Mouse (Mus musculus) midbrain, embryonic 12.5 days (tissue): ENCODE data around the gene Trim46. TPM values are rescaled to one million over a fixed set of nuclear protein-coding genes. Genes with fewer than 3 reads are reported as not detected.

Experiments used
- ATAC-seq: fragments of 200-750 bp; cut with Nextera tagmentation; 2 replicates; pipeline ENCODE4 v1.8.0; 2017; ENCODE audit warnings: low read depth, moderate TSS enrichment, moderate library complexity; ENCODE audit not compliant: low FRiP score
- H3K27ac ChIP-seq: fragments of 300-500 bp; sonication (generic); replicated peaks from 2 replicates; pipeline ENCODE4 v1.5.1; 2016; ENCODE audit warnings: mild to moderate bottlenecking
- H3K27me3 ChIP-seq: fragments of 300-500 bp; sonication (generic); 2 replicates; pipeline ENCODE4 v1.6.1; 2016; ENCODE audit warnings: mild to moderate bottlenecking
- H3K36me3 ChIP-seq: fragments of 300-500 bp; sonication (generic); 2 replicates; pipeline ENCODE4 v1.6.1; 2016
- H3K4me1 ChIP-seq: fragments of 300-500 bp; sonication (generic); 2 replicates; pipeline ENCODE4 v1.6.1; 2016
- H3K4me2 ChIP-seq: fragments of 300-500 bp; sonication (generic); replicated peaks from 2 replicates; pipeline ENCODE4 v1.6.1; 2016; ENCODE audit warnings: mild to moderate bottlenecking, moderate library complexity
- H3K4me3 ChIP-seq: fragments of 300-500 bp; sonication (generic); 2 replicates; pipeline ENCODE4 v1.5.1; 2016; ENCODE audit warnings: mild to moderate bottlenecking
- H3K9ac ChIP-seq: fragments of 300-500 bp; sonication (generic); replicated peaks from 2 replicates; pipeline ENCODE4 v1.6.1; 2016; ENCODE audit warnings: mild to moderate bottlenecking, moderate library complexity
- H3K9me3 ChIP-seq: fragments of 300-500 bp; sonication (generic); 2 replicates; pipeline ENCODE4 v1.6.1; 2016; ENCODE audit warnings: mild to moderate bottlenecking
- WGBS: fragments of 180-500 bp; shearing (Covaris S2); methylation state at CpG from one replicate; pipeline ENCODE4 v1.1.7; 2016; 5-methylcytosine and 5-hydroxymethylcytosine counted together
- polyA plus RNA-seq: library from polyadenylated mRNA; unstranded; fragments of >200 nt; fragmentation: Nextera tagmentation; extraction: Ambion mirVana; gene quantifications from 2 replicates; pipeline ENCODE4 v1.2.1, GENCODE M21; 2016

Gene Trim46
- polyA plus RNA-seq, 1 experiment from 2014 or later = 25.1 TPM

DNA sequence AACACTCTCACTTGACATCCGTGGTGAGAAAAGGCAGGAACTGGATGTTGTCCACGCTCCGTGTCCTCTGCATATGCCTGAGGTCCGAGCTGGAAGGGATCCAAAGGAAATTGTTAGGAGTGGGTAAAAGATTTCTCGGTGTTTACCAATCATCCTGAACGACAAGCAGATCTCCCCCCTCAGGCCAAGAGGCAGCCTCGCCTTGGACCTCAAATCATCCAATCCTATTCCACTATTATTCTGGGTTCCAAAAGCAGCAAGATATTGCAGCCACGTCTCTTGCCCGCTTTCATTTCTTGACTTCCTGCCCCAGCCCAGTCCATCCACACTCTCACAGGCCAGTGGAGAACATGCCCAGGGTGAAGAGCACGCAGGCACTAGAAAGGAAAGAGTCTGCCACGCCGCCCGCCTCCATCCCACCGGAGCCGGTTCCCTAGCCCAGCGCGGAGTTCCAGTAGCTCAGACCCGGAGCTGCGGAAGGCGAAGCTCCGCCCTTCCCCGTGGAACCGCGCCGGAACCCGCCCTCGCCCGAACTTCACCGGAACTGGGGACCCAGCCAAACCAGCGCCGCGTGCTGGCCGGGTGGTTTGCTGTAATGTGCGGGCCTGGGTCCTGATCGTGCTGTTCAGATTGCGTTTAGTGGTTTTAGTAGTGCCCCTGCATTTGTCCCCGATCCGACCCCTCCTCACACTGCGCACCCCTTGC lies 24.1 kb upstream of the Trim46 start, which contains the start of gene Slc50a1:
Gene Slc50a1 (minus strand): TSS at position 520 of the 705 bp plus-strand sequence.
- Histone ChIP-seq H3K27me3 (peaks cover 29% of the 10 kb centered on the region; the same call in 1 of the 2 replicates), H3K4me3 (peak within 1 kb of the TSS; percentile 56), H3K27ac (peak within 1 kb of the TSS; percentile 66), H3K9me3 (no peaks in the 10 kb centered on the region), H3K4me2 (peak within 1 kb of the TSS; percentile 85), H3K9ac (peak within 1 kb of the TSS; percentile 81), H3K36me3 (no peaks in the 10 kb centered on the region), H3K4me1 (peaks cover 33% of the 10 kb centered on the region)
- 4% methylated on average over 39 of the region's 39 CpGs for WGBS
- peak; percentile 35; the same call in 1 of the 2 replicates for ATAC-seq

DNA sequence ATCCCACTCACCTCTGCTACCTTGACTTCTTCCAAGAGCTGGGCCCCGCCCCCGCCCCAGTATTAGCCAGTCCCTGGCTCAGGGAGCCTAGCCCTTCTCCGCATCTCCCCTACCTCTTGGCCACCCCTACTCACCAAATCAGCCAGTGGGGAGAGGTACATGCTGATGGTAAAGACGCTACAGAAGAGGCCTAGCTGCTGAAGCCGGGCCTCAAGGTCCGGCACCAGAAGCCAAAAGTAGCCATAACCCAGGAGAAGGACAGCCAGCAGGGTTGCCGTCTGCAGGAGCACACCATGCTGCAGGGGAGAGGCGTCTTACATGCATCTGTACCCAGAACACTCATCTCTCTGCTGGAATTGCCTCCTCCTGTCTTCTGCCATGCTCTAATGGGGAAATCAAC lies 22.8 kb upstream of the Trim46 start:
- Histone ChIP-seq H3K4me3 (no peak overlapping the region), H3K4me1 (peaks cover 33% of the 10 kb centered on the region), H3K36me3 (no peaks in the 10 kb centered on the region), H3K9me3 (no peaks in the 10 kb centered on the region), H3K27me3 (peaks cover 26% of the 10 kb centered on the region; the same call in 1 of the 2 replicates), H3K9ac (no peak overlapping the region), H3K4me2 (0 out of 2 replicates have a peak overlapping the region, but pooled peaks have one; percentile 85), H3K27ac (no peak overlapping the region)
- WGBS = 50% methylated on average over 8 of the region's 8 CpGs
- no peak for ATAC-seq

DNA sequence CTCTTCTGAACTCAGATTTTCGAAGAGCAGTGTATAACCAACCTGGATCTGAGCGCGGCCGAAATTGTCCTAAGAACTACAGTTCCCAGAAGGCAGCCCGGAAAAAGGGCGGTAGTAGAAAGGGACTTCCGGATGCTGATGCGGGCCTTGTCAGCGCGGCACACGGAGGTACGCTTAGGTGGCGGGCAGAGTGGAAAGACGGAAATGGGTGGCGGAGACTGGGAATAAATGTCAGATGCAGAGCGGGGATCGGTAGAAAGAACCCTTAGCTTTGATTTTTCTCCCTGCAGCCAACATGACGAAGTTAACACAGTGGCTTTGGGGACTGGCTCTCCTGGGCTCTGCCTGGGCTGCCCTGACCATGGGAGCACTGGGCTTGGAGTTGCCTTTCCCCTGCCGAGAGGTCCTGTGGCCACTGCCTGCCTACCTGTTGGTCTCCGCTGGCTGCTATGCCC lies 20.4 kb upstream of the Trim46 start:
- Histone ChIP-seq H3K4me1 (peaks cover 33% of the 10 kb centered on the region), H3K27ac (peak overlapping the region; percentile 52; the same call in 1 of the 2 replicates), H3K9ac (peak overlapping the region; percentile 88), H3K4me2 (peak overlapping the region; percentile 98), H3K9me3 (no peaks in the 10 kb centered on the region), H3K4me3 (peak overlapping the region; percentile 70), H3K27me3 (peaks cover 15% of the 10 kb centered on the region; the same call in 1 of the 2 replicates), H3K36me3 (no peaks in the 10 kb centered on the region)
- WGBS = under 1% methylated on average over 20 of the region's 20 CpGs
- ATAC-seq = peak; percentile 87

DNA sequence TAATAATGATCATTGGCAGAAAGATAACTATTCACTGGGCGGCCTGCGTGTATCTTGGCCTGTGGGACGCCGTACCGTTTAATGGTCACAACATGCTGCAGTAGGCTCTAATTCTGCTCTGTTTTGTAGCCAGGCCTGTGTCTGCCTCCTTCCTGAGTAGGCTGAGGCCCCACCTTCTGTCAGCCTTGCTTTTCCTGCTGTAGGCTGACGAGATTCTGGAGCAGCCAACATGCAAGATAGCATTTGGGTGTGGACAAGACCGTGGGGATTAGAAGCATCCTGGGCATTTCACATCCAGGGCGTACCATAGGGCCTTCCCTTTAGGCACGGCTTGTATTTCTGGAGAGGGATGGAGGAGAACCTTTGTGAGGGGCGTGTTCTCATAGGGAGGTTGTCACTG lies 16.3 kb upstream of the Trim46 start:
- 0 out of 2 replicates have a peak, but pooled peaks cover 4% of the 10 kb centered on the region for H3K27me3 ChIP-seq
- H3K4me3 ChIP-seq = no peak overlapping the region
- no peak overlapping the region for H3K9ac ChIP-seq
- no peaks in the 10 kb centered on the region for H3K36me3 ChIP-seq
- peaks cover 11% of the 10 kb centered on the region for H3K4me1 ChIP-seq
- whole genome bisulfite sequencing = 75% methylated on average over 10 of the region's 10 CpGs
- H3K27ac ChIP-seq = no peak overlapping the region
- no peaks in the 10 kb centered on the region for H3K9me3 ChIP-seq
- H3K4me2 ChIP-seq = no peak overlapping the region
- no peak for ATAC-seq

DNA sequence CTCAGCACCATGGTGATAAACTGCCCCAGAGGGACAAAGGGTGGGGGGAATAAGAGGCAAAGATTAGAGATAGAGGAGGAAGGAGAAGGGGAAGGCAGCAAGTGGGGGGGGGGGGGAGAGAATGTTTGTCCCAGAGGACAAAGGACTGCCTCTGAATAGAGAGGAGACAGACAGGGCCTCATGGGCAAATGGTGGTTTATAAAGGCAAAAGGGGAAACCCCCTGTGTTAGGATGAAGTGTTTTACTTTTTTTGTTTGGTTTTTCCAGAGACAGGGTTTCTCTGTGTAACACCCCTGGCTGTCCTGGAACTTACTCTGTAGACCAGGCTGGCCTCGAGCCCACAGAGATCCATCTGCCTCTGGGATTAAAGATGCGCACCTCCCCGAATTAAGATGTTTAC lies 14.1 kb upstream of the Trim46 start:
- WGBS = 57% methylated on average over 3 of the region's 3 CpGs
- H3K4me3 ChIP-seq = no peak overlapping the region
- H3K9me3 ChIP-seq = no peaks in the 10 kb centered on the region
- H3K27me3 ChIP-seq = 0 out of 2 replicates have a peak, but pooled peaks cover 4% of the 10 kb centered on the region
- H3K27ac ChIP-seq = no peak overlapping the region
- H3K9ac ChIP-seq = no peak overlapping the region
- no peak for ATAC-seq
- no peak overlapping the region for H3K4me2 ChIP-seq
- no peaks in the 10 kb centered on the region for H3K36me3 ChIP-seq
- H3K4me1 ChIP-seq = no peaks in the 10 kb centered on the region

DNA sequence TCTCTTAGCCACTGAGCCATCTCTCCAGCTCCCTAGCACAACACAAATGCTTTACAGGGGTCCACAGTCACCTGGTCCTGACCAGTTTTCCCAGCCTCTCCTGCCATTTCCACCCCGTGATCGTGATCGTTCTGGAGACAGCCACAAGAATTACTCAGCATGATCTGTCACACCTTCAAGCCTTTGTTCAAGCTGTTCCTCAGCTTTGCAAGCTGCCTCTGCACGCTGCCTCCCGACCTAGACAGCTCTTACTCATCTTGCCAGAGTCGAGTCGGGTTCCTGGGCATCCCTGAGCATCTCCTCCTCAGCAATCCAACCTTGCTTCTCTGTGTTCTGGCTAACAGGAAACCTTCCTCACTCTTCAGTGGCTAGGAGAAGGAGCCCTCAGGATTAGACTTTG lies 13.0 kb upstream of the Trim46 start, which contains the start of gene Dpm3:
Gene Dpm3 (plus strand): TSS at position 283 of the 400 bp plus-strand sequence.
- Histone ChIP-seq H3K36me3 (no peaks in the 10 kb centered on the region), H3K9me3 (no peaks in the 10 kb centered on the region), H3K4me2 (no peak within 1 kb of the TSS), H3K27ac (no peak within 1 kb of the TSS), H3K27me3 (0 out of 2 replicates have a peak, but pooled peaks cover 4% of the 10 kb centered on the region), H3K4me1 (no peaks in the 10 kb centered on the region), H3K4me3 (no peak within 1 kb of the TSS), H3K9ac (no peak within 1 kb of the TSS)
- 65% methylated on average over 7 of the region's 7 CpGs for WGBS
- ATAC-seq = no peak

DNA sequence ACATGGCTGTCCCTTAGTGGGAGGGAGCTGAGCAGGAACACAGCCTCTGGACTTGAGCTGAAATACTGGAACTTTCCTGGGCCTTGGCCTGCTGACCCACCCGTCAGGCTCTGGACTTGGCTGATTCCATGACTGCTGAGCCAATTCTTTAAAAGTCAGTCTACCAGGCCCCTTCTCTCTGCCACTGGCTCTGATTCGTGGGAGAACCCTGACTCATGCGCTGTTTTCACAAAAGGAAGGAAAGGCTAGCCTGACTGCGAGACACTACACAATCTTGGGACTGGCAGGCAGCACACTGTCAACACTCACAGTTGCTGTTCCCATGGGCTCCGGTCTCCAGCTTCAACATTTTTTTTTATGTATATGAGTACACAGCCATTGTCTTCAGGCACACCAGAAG lies 10.1 kb upstream of the Trim46 start:
- ATAC-seq = no peak
- Histone ChIP-seq H3K4me3 (no peak overlapping the region), H3K9ac (no peak overlapping the region), H3K4me1 (peaks cover 6% of the 10 kb centered on the region), H3K27me3 (peaks cover 12% of the 10 kb centered on the region), H3K4me2 (no peak overlapping the region), H3K27ac (no peak overlapping the region), H3K36me3 (no peaks in the 10 kb centered on the region), H3K9me3 (no peaks in the 10 kb centered on the region)
- 86% methylated on average over 5 of the region's 5 CpGs for WGBS

DNA sequence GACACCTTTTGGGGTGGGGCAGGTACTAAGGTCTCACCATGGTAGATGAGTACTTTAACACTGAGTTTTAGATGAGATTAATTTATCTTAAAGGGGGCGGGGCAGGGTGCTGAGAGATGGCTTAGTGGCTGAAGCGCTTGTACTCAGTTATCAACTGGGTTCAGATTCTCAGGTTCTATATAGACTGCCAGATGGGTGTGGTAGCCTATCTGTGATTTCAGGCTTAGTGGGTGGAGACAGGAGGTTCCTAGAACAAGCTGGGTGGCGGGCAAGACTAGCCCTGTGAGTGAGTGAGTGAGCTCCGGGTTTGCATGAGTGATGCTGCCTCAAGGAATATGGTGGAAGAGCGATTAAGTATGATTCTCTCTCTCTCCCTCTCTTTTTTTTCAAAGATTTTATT lies 8.9 kb upstream of the Trim46 start:
- H3K27me3 ChIP-seq = peaks cover 19% of the 10 kb centered on the region
- no peak overlapping the region for H3K9ac ChIP-seq
- no peaks in the 10 kb centered on the region for H3K36me3 ChIP-seq
- no peak overlapping the region for H3K27ac ChIP-seq
- no peak overlapping the region for H3K4me2 ChIP-seq
- WGBS = 88% methylated on average over 5 of the region's 5 CpGs
- H3K9me3 ChIP-seq = no peaks in the 10 kb centered on the region
- no peak overlapping the region for H3K4me3 ChIP-seq
- no peak for ATAC-seq
- peaks cover 12% of the 10 kb centered on the region for H3K4me1 ChIP-seq

DNA sequence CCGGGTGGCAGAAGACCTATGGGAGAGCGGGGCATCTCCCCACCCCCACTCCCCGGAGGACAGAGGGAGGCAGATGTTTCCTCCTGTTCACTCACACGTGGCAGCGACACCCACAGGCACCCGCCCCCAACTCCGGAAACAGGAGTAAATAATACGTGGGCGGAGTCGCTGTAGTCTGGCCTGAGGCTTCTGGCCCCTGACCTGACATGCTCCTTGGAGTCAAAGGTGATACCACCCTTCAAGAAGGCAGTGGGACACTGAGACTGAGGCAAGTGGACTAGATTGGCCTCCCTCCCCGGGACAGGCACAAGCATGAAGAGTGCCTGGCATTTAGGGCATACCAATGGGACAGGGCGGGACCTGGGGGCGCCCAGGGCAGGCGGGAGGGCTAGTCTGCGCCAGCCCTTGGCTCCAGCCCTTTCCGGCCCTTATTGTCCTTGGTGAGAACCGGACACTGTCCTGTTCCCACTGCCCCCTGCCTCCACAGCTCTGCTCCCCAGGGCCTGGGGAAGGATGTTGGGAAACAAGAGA lies 5.3 kb upstream of the Trim46 start:
- Histone ChIP-seq H3K36me3 (peaks cover 3% of the 10 kb centered on the region; the same call in 1 of the 2 replicates), H3K4me3 (no peak overlapping the region), H3K9ac (no peak overlapping the region), H3K9me3 (no peaks in the 10 kb centered on the region), H3K27me3 (peaks cover 17% of the 10 kb centered on the region), H3K4me2 (peak overlapping the region; percentile 29), H3K27ac (no peak overlapping the region), H3K4me1 (peaks cover 23% of the 10 kb centered on the region)
- 9% methylated on average over 17 of the region's 17 CpGs for WGBS
- no peak for ATAC-seq

DNA sequence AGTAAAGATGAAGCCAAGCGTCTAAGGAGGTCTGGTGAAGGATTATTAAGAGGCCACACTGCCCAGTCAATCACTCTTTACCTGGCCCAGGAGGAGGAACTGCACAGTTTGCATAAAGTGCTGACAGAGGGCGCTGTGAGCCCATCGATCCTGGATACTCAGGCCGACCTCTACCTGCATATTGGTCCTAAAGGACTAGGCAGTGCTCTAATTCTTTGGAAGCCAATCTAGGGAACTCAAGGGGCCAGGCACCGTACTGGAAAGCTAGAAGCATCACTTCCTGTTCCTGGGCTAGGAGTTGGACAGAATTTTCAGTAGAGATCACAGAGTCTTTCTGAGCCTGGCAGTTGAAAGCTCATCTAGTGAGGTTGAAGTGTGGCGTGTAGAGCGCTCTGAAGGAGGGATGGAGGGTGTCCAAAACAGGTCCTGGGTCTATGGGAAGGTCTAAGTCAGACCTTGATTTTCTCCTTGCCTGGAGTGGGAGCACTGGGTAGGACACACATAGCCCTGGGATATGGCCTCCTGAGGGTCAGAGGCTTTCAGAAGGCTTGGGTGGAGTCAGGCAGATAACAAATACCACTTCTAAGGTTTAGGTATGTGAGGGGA lies 4.4 kb upstream of the Trim46 start:
- Histone ChIP-seq H3K9me3 (no peaks in the 10 kb centered on the region), H3K36me3 (peaks cover 3% of the 10 kb centered on the region; the same call in 1 of the 2 replicates), H3K4me3 (no peak overlapping the region), H3K27me3 (peaks cover 17% of the 10 kb centered on the region), H3K4me2 (no peak overlapping the region), H3K4me1 (peaks cover 29% of the 10 kb centered on the region), H3K27ac (no peak overlapping the region), H3K9ac (no peak overlapping the region)
- ATAC-seq = no peak
- 25% methylated on average over 7 of the region's 7 CpGs for WGBS

DNA sequence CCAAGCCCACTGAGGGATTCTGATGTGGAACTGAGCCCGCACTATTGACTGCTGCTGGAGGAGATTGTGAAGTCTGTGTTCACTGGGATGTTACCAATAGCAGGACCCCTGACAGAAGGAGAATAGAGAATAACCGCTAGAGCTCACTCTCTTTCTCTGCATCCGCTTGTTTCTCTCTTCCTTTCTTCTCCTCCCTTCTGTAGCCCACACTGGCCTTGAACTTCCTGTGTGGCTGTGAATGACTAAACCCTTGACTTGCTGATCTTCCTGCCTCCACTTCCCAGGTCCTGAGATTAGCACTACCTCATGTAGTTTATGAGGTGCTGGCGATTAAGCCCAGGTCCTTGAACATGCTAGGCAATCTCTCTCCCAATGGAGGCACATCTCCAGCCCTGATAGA lies 1.4 kb upstream of the Trim46 start:
- H3K27me3 ChIP-seq = peaks cover 25% of the 10 kb centered on the region
- H3K36me3 ChIP-seq = peaks cover 3% of the 10 kb centered on the region; the same call in 1 of the 2 replicates
- H3K9me3 ChIP-seq = no peaks in the 10 kb centered on the region
- H3K4me3 ChIP-seq = peak overlapping the region; percentile 78
- H3K27ac ChIP-seq = no peak overlapping the region
- H3K9ac ChIP-seq = peak overlapping the region; percentile 78; the same call in 1 of the 2 replicates
- ATAC-seq = no peak
- peak overlapping the region; percentile 91 for H3K4me2 ChIP-seq
- 81% methylated on average over 4 of the region's 4 CpGs for WGBS
- H3K4me1 ChIP-seq = peaks cover 57% of the 10 kb centered on the region

DNA sequence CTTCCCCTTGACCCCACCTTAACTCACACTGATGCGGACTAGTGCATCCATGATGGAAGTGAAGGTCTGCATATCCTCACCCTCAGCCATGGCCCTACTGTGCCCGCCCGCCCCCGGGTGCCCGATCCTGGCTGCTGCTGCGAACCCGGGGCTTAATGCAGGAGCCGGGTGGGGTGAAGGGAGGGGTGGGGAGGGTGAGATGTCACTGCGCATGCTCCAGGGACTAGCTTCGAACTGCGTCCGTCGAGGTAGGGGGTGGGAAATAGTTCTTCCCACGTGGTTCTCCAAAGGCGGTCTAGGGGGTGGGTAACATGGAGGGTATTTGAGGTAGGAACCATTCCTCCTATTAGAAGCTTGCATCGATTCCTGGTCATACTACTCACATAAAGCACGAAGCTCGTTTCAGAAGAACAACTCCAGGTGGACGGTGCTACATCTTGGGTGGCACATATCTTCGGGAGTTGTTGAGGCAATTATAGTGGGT lies 379 bp downstream of the Trim46 start, which contains the start of gene Krtcap2:
Gene Krtcap2 (plus strand): TSS at position 279 of the 484 bp plus-strand sequence.
- H3K27me3 ChIP-seq = peaks cover 12% of the 10 kb centered on the region; the same call in 1 of the 2 replicates
- H3K27ac ChIP-seq = peak within 1 kb of the TSS; percentile 90
- H3K4me3 ChIP-seq = peak within 1 kb of the TSS; percentile 78
- peaks cover 15% of the 10 kb centered on the region; the same call in 1 of the 2 replicates for H3K36me3 ChIP-seq
- peak; percentile 35 for ATAC-seq
- H3K4me1 ChIP-seq = peaks cover 48% of the 10 kb centered on the region
- H3K4me2 ChIP-seq = peak within 1 kb of the TSS; percentile 91
- WGBS = 6% methylated on average over 20 of the region's 20 CpGs
- peak within 1 kb of the TSS; percentile 78 for H3K9ac ChIP-seq
- H3K9me3 ChIP-seq = no peaks in the 10 kb centered on the region
